Mouse (Mus musculus): Measurements from ENCODE around the gene Fndc9. TPM values are rescaled to one million over a fixed set of nuclear protein-coding genes. Genes with fewer than 3 reads are reported as not detected.

The Fndc9 gene
- 8.4 and 10.0 TPM in 2 replicates for polyA plus RNA-seq (2015; fragmentation: Nextera tagmentation; extraction: Ambion mirVana)

- Histone ChIP-seq H3K9ac (peak within 1 kb of the TSS; percentile 26; the same call in 1 of the 2 replicates), H3K4me2 (peak within 1 kb of the TSS; percentile 33), H3K27ac (peak within 1 kb of the TSS; percentile 78), H3K9me3 (no peaks in the 10 kb centered on the region), H3K27me3 (replicated peaks) (no peaks in the 10 kb centered on the region), H3K36me3 (replicated peaks) (peaks cover 26% of the 10 kb centered on the region), H3K4me1 (peaks cover 29% of the 10 kb centered on the region), H3K4me3 (peak within 1 kb of the TSS; percentile 11)
- peak; percentile 92 for ATAC-seq (replicated peaks)
- WGBS: 15% methylated on average over 11 of the region's 11 CpGs
These were observed at the start of gene Fndc9 for GRCm38 (mm10) chr11:46235334-46235733. Gene Fndc9, plus strand, starts transcription at chr11:46235531.

- no peaks in the 10 kb centered on the region for H3K27me3 ChIP-seq (replicated peaks)
- H3K4me1 ChIP-seq: no peaks in the 10 kb centered on the region
- H3K4me3 ChIP-seq: no peak overlapping the region
- no peak overlapping the region for H3K9ac ChIP-seq
- 0 out of 2 replicates have a peak, but pooled peaks cover 5% of the 10 kb centered on the region for H3K36me3 ChIP-seq (replicated peaks)
- 63% methylated on average over 2 of the region's 2 CpGs for WGBS
- H3K27ac ChIP-seq: no peak overlapping the region
- ATAC-seq (replicated peaks): no peak
- H3K4me2 ChIP-seq: no peak overlapping the region
- no peaks in the 10 kb centered on the region for H3K9me3 ChIP-seq
These were observed 47.0 kb upstream of the Fndc9 start for GRCm38 (mm10) chr11:46188283-46188682.

- WGBS: 92% methylated on average over 4 of the region's 4 CpGs
- Histone ChIP-seq H3K4me2 (no peak overlapping the region), H3K27me3 (replicated peaks) (no peaks in the 10 kb centered on the region), H3K4me1 (no peaks in the 10 kb centered on the region), H3K27ac (no peak overlapping the region), H3K9me3 (no peaks in the 10 kb centered on the region), H3K4me3 (no peak overlapping the region), H3K9ac (no peak overlapping the region), H3K36me3 (replicated peaks) (peaks cover 36% of the 10 kb centered on the region)
- no peak for ATAC-seq (replicated peaks)
These were observed 41.2 kb upstream of the Fndc9 start for GRCm38 (mm10) chr11:46194175-46194574.

- Histone ChIP-seq H3K4me1 (no peaks in the 10 kb centered on the region), H3K27ac (no peak overlapping the region), H3K4me3 (no peak overlapping the region), H3K36me3 (replicated peaks) (peaks cover 60% of the 10 kb centered on the region), H3K4me2 (no peak overlapping the region), H3K27me3 (replicated peaks) (no peaks in the 10 kb centered on the region), H3K9me3 (no peaks in the 10 kb centered on the region), H3K9ac (no peak overlapping the region)
- 94% methylated on average over 11 of the region's 11 CpGs for WGBS
- ATAC-seq (replicated peaks): no peak
These were observed 34.7 kb upstream of the Fndc9 start for GRCm38 (mm10) chr11:46200664-46201063.

GRCm38 (mm10) chr11:46201636-46202546, 33.4 kb upstream of the Fndc9 start:
- Histone ChIP-seq H3K27ac (peak overlapping the region; percentile 40; the same call in 1 of the 2 replicates), H3K9me3 (no peaks in the 10 kb centered on the region), H3K4me2 (no peak overlapping the region), H3K36me3 (replicated peaks) (peaks cover 59% of the 10 kb centered on the region), H3K9ac (no peak overlapping the region), H3K4me3 (no peak overlapping the region), H3K27me3 (replicated peaks) (no peaks in the 10 kb centered on the region), H3K4me1 (no peaks in the 10 kb centered on the region)
- peak; percentile 59; the same call in 1 of the 2 replicates for ATAC-seq (replicated peaks)
- WGBS: 72% methylated on average over 20 of the region's 20 CpGs

GRCm38 (mm10) chr11:46202547-46202887, 32.8 kb upstream of the Fndc9 start:
- Histone ChIP-seq H3K4me3 (no peak overlapping the region), H3K9ac (no peak overlapping the region), H3K36me3 (replicated peaks) (peaks cover 56% of the 10 kb centered on the region), H3K4me2 (no peak overlapping the region), H3K27me3 (replicated peaks) (no peaks in the 10 kb centered on the region), H3K9me3 (no peaks in the 10 kb centered on the region), H3K4me1 (no peaks in the 10 kb centered on the region), H3K27ac (peak overlapping the region; percentile 40; the same call in 1 of the 2 replicates)
- 67% methylated on average over 10 of the region's 10 CpGs for WGBS
- ATAC-seq (replicated peaks): peak; percentile 38; the same call in 1 of the 2 replicates

- Histone ChIP-seq H3K27ac (no peak overlapping the region), H3K36me3 (replicated peaks) (peaks cover 38% of the 10 kb centered on the region), H3K4me1 (no peaks in the 10 kb centered on the region), H3K4me3 (no peak overlapping the region), H3K9ac (no peak overlapping the region), H3K9me3 (no peaks in the 10 kb centered on the region), H3K4me2 (no peak overlapping the region), H3K27me3 (replicated peaks) (no peaks in the 10 kb centered on the region)
- 88% methylated on average over 9 of the region's 9 CpGs for WGBS
- ATAC-seq (replicated peaks): no peak
These were observed 30.5 kb upstream of the Fndc9 start for GRCm38 (mm10) chr11:46204841-46205240.

- Histone ChIP-seq H3K4me2 (no peak overlapping the region), H3K36me3 (replicated peaks) (peaks cover 29% of the 10 kb centered on the region), H3K27ac (no peak overlapping the region), H3K9me3 (no peaks in the 10 kb centered on the region), H3K4me3 (no peak overlapping the region), H3K27me3 (replicated peaks) (no peaks in the 10 kb centered on the region), H3K4me1 (no peaks in the 10 kb centered on the region), H3K9ac (no peak overlapping the region)
- 76% methylated on average over 17 of the region's 17 CpGs for WGBS
- ATAC-seq (replicated peaks): no peak
These were observed 29.5 kb upstream of the Fndc9 start for GRCm38 (mm10) chr11:46205639-46206409.

- Histone ChIP-seq H3K9me3 (no peaks in the 10 kb centered on the region), H3K36me3 (replicated peaks) (peaks cover 19% of the 10 kb centered on the region; the same call in 1 of the 2 replicates), H3K9ac (no peak overlapping the region), H3K4me1 (peaks cover 4% of the 10 kb centered on the region), H3K27me3 (replicated peaks) (no peaks in the 10 kb centered on the region), H3K4me3 (no peak overlapping the region), H3K4me2 (no peak overlapping the region), H3K27ac (no peak overlapping the region)
- 38% methylated on average over 2 of the region's 2 CpGs for WGBS
- no peak for ATAC-seq (replicated peaks)
These were observed 25.4 kb upstream of the Fndc9 start for GRCm38 (mm10) chr11:46209884-46210283.

- peaks cover under 1% of the 10 kb centered on the region; the same call in 1 of the 2 replicates for H3K36me3 ChIP-seq (replicated peaks)
- H3K4me2 ChIP-seq: no peak overlapping the region
- H3K4me3 ChIP-seq: no peak overlapping the region
- H3K27me3 ChIP-seq (replicated peaks): no peaks in the 10 kb centered on the region
- H3K4me1 ChIP-seq: peaks cover 12% of the 10 kb centered on the region
- no peaks in the 10 kb centered on the region for H3K9me3 ChIP-seq
- WGBS: 20% methylated on average over 3 of the region's 3 CpGs
- no peak for ATAC-seq (replicated peaks)
- H3K9ac ChIP-seq: no peak overlapping the region
- no peak overlapping the region for H3K27ac ChIP-seq
These were observed 23.5 kb upstream of the Fndc9 start for GRCm38 (mm10) chr11:46211858-46212257.

- H3K9me3 ChIP-seq: no peaks in the 10 kb centered on the region
- no peak overlapping the region for H3K4me3 ChIP-seq
- no peaks in the 10 kb centered on the region for H3K27me3 ChIP-seq (replicated peaks)
- ATAC-seq (replicated peaks): no peak
- no peak overlapping the region for H3K9ac ChIP-seq
- no peak overlapping the region for H3K4me2 ChIP-seq
- H3K4me1 ChIP-seq: peaks cover 29% of the 10 kb centered on the region
- no peaks in the 10 kb centered on the region for H3K36me3 ChIP-seq (replicated peaks)
- H3K27ac ChIP-seq: peak overlapping the region; percentile 6; the same call in 1 of the 2 replicates
- WGBS: 88% methylated on average over 5 of the region's 5 CpGs
These were observed 21.5 kb upstream of the Fndc9 start for GRCm38 (mm10) chr11:46213844-46214243.
